Mouse (Mus musculus): ENCODE measurements around the gene Krcc1. TPM values are rescaled to one million over a fixed set of nuclear protein-coding genes. Genes with fewer than 3 reads are reported as not detected.
"Not testable (repeated sequence)": the region's sequence is repeated elsewhere in the genome, so short reads cannot be mapped to it uniquely, and the experiment has no call there.

Gene Krcc1
- polyA plus RNA-seq, 1 experiment = 19.8 TPM

- no peak for DNase-seq (ENCODE audit: extremely low spot score in 1 of 2, low spot score in 1 of 2)
These were observed 10.4 kb upstream of the Krcc1 start for GRCm38 (mm10) chr6:71261060-71261459.

GRCm38 (mm10) chr6:71262142-71262833 is 9.2 kb upstream of the Krcc1 start:
- no peak for DNase-seq (ENCODE audit: extremely low spot score in 1 of 2, low spot score in 1 of 2)

GRCm38 (mm10) chr6:71267603-71268002 is 3.9 kb upstream of the Krcc1 start:
- DNase-seq (ENCODE audit: extremely low spot score in 1 of 2, low spot score in 1 of 2) = not testable (repeated sequence)

GRCm38 (mm10) chr6:71268929-71269685 is 2.4 kb upstream of the Krcc1 start:
- peak in 1 of 2 experiments; percentile 4 for DNase-seq (ENCODE audit: extremely low spot score in 1 of 2, low spot score in 1 of 2)

GRCm38 (mm10) chr6:71269686-71270050 is 1.8 kb upstream of the Krcc1 start:
- not testable (repeated sequence) for DNase-seq (ENCODE audit: extremely low spot score in 1 of 2, low spot score in 1 of 2)

- DNase-seq (ENCODE audit: extremely low spot score in 1 of 2, low spot score in 1 of 2) = peak in 1 of 2 experiments; percentile 4
These were observed 998 bp upstream of the Krcc1 start for GRCm38 (mm10) chr6:71270301-71271056.

- DNase-seq (ENCODE audit: extremely low spot score in 1 of 2, low spot score in 1 of 2) = no peak
These were observed 454 bp upstream of the Krcc1 start for GRCm38 (mm10) chr6:71271057-71271388.

GRCm38 (mm10) chr6:71272316-71272741 is 852 bp downstream of the Krcc1 start:
- peak in 1 of 2 experiments; percentile 13 for DNase-seq (ENCODE audit: extremely low spot score in 1 of 2, low spot score in 1 of 2)

GRCm38 (mm10) chr6:71273715-71274114 is 2.2 kb downstream of the Krcc1 start:
- DNase-seq (ENCODE audit: extremely low spot score in 1 of 2, low spot score in 1 of 2) = no peak

- DNase-seq (ENCODE audit: extremely low spot score in 1 of 2, low spot score in 1 of 2) = no peak
These were observed 3.1 kb downstream of the Krcc1 start for GRCm38 (mm10) chr6:71274621-71275020.

GRCm38 (mm10) chr6:71279418-71279817 is 7.9 kb downstream of the Krcc1 start:
- DNase-seq (ENCODE audit: extremely low spot score in 1 of 2, low spot score in 1 of 2) = no peak

GRCm38 (mm10) chr6:71293509-71293908 is 22.0 kb downstream of the Krcc1 start:
- DNase-seq (ENCODE audit: extremely low spot score in 1 of 2, low spot score in 1 of 2) = no peak

- no peak for DNase-seq (ENCODE audit: extremely low spot score in 1 of 2, low spot score in 1 of 2)
These were observed 23.8 kb downstream of the Krcc1 start for GRCm38 (mm10) chr6:71295303-71295702.

- DNase-seq (ENCODE audit: extremely low spot score in 1 of 2, low spot score in 1 of 2) = no peak
These were observed 26.6 kb downstream of the Krcc1 start for GRCm38 (mm10) chr6:71298051-71298450.

GRCm38 (mm10) chr6:71298751-71299150 is 27.3 kb downstream of the Krcc1 start:
- peak in 1 of 2 experiments; percentile 13 for DNase-seq (ENCODE audit: extremely low spot score in 1 of 2, low spot score in 1 of 2)

- DNase-seq (ENCODE audit: extremely low spot score in 1 of 2, low spot score in 1 of 2) = peak in 1 of 2 experiments; percentile 17
These were observed 30.7 kb downstream of the Krcc1 start for GRCm38 (mm10) chr6:71302097-71302731.

GRCm38 (mm10) chr6:71307486-71307885 is 36.0 kb downstream of the Krcc1 start:
- DNase-seq (ENCODE audit: extremely low spot score in 1 of 2, low spot score in 1 of 2) = no peak

GRCm38 (mm10) chr6:71321826-71322283 is 50.4 kb downstream of the Krcc1 start, which contains the start of gene Smyd1:
Gene Smyd1, minus strand, starts transcription at chr6:71322233.
- no peak for DNase-seq (ENCODE audit: extremely low spot score in 1 of 2, low spot score in 1 of 2)

GRCm38 (mm10) chr6:71322491-71322921 is 51.0 kb downstream of the Krcc1 start, which contains the start of gene Cd8b1:
Gene Cd8b1, plus strand, starts transcription at chr6:71322788.
- no peak for DNase-seq (ENCODE audit: extremely low spot score in 1 of 2, low spot score in 1 of 2)

GRCm38 (mm10) chr6:71324816-71325215 is 53.3 kb downstream of the Krcc1 start:
- no peak for DNase-seq (ENCODE audit: extremely low spot score in 1 of 2, low spot score in 1 of 2)
